Mouse (Mus musculus): ENCODE data around the gene Adamtsl1.

- TF ChIP-seq CTCF (conservative IDR thresholded peaks at IDR 0.05; ENCODE audit: insufficient read depth, insufficient read length, low read depth, low read length), result peak; percentile 98
- no peak for TF ChIP-seq POLR2A (IDR thresholded peaks at IDR 0.05; ENCODE audit: low read depth, low read length)
Measured at GRCm38 (mm10) chr4:85801805-85802204, 287.8 kb downstream of the Adamtsl1 start.

All from kidney, adult 2 months (tissue).